Mouse (Mus musculus) central nervous system, embryonic 11.5 days (tissue): ENCODE data around the gene Gm43720. TPM values are rescaled to one million over a fixed set of nuclear protein-coding genes. Genes with fewer than 3 reads are reported as not detected.

ENCODE experiments used
- polyA plus RNA-seq: library from polyadenylated mRNA; depleted of rRNA; stranded (reverse); fragments of >200 nt; gene quantifications from 2 replicates; pipeline ENCODE4 v1.2.3, GENCODE M21; 2012; rRNA removed

The Gm43720 gene
- 0.26 and 0.72 TPM in 2 replicates for polyA plus RNA-seq

DNA sequence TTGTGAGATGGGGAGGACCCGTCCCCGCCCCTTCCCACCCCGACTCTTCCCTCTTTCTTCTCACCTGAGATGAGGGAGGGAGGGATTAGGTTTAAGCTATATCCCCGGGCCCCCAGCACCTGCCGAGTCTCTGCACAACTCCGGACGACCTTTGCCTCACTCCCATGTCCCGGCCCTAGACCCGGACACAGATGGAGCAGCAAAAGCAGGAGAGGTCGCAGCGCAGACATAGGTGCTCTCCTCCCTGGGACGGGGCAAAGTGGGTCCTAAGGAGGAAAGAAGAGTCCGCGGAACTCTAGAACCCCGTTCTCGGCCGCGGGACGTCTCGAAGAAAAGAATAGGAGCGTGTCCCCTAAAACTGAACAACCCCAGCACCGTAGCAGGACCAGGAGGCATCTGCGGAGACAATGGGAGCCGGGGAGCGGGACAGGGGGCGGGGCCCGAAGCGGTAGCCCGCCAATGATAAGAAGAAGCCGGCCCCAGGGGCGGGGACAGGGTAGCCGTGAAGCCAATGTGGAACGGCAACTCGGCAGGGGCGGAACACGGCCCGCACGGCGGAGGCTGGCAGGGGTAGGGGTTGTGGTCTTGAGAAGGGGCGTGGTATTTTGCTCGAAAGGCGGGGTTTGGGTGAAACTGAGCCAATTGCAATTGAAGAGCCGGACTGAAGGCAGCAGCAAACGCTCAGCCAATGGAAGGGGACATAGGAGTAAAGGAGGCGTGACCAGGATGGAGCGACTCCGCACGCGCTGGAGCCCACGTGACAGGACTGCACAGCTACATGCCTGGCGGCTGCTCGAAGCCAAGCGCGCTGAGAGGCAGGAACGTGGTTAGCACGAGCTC, at the start of gene Gm43720, which contains the start of the genes Gpc2 and Stag3:
Gene Gm43720, minus strand, starts transcription at position 374 of the 840 bp plus-strand sequence.
Gene Gpc2, minus strand, starts transcription at position 421 of the 840 bp plus-strand sequence.
Gene Stag3, plus strand, starts transcription at position 656 of the 840 bp plus-strand sequence.

DNA sequence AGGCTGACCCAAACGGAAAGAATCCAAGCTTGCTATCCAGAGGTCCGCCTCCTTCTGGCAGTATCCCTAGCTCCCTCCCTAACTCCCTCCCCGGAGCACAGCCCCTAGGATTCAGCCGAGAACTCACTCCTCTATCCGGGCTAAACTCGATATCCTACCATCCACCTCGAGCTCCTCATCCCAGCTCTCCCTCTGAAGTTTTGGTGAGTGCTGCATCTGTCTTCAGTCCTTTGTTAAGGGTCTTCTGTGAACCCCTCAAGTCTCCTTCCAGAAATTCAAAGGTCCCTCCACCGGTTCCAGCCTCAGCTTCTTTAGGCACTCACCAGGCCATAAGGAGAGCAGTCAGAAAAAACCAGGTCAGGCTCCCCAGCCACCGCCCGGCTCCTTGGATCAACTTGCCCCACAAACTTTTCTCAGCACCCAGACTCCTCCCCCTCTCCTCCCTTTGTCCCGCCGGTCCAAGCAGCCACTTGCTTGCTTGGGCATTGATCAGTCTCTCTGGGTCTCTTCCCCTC, 7.3 kb downstream of the Gm43720 start, which contains the start of gene Gal3st4:
Gene Gal3st4, minus strand, starts transcription at position 432 of the 515 bp plus-strand sequence.

DNA sequence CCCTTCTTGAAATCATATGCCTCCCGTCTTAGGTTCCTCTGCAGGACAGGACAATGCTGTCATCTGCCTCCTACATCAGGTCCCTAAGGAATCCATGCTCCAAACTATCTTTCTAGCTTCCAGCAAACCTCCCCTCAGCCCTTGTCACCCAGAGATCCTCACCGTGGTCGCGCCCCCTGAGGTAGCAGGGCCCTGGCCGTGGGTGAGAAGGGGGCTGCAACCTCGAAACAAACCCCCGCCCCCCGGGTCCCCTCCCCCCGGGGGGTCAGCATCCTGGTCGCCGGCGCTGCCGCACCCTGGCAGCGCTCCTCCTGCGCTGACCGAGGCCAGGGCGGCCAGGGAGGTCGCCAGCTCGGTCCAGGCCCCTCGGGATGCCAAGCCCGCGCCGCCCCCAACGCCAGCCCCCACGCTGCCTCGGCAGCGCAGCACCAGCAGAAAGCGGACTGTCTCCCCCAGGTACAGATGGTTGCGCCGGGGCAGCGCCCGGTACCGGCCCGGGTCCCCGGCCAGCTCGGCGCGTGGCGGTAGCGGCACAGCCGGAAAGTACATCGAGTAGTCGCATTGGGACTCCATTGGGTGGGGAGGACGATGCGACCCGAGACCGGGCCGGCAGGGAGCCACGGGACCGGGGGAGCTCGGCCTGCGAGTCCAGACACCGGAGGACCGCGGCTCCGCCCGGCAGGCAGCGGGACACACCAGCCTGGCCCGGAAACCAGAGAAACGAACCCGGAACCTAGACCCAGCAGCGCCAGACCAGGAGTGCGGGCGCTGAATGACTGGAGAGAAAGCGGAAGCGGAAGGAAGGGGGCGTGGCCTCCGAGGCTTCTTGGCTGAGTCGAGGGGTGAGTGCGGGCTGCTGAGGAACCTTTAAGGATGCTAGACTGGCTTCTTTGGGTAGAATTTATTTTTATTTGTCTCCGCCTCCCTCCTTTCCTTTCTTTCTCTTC, 16.2 kb downstream of the Gm43720 start, which contains the start of gene BC037034:
Gene BC037034, minus strand, starts transcription at position 774 of the 947 bp plus-strand sequence.

DNA sequence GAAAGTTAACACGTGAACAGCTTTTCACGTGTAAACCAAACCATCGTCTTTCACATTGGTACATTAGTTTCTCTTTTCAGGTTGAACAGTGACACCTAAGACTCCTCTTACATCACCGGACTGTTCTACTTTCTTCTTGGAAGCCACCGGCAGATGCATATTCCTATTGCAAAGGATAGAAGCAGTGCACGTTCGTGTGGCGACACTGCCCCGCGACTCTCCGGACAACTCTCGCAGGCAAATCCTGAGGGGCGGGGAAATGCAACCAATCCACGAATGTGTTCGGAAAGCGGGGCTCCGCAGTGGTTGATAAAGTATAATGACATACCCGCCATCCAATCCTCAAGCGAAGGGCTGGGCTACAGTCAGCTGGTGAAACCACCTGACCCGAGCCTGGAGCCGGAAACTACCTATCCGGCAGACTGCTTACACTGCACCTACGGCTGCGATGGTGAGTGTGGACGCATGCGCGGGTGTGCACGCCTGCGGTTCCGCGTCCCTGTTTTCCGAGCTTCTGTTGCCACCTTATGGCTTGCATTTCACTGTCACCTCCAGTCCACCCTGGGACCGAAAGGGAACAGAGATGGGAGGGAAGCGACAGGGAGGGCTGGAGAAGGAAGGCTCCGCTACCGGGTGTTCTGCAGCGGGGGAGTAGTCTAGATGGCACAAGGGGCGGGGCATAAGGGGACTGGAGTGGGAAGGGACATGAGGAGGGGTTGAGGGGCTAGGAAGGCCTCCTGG, 24.2 kb downstream of the Gm43720 start, which contains the start of gene Lamtor4:
Gene Lamtor4, plus strand, starts transcription at position 130 of the 741 bp plus-strand sequence.

DNA sequence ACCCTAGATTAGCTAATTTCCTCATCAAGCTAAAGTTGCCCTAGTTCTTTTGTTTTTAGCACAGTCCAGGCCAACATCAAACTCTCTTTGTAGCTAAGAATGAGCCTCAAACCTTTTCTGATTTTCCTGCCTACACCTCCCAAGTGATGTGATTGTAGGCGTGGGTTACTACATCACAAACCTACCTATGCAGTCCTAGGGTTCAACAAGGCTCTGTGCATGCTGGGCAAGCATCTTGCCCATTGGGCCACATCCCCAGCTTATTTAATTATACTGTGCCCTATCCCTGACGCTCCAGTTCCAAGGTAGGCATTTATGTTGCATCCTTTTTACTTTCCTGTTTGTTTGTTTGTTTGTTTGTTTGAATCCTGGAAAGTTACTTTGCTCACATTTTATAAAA, 54.1 kb downstream of the Gm43720 start, which contains the start of gene Nxpe5:
Gene Nxpe5, plus strand, starts transcription at position 199 of the 400 bp plus-strand sequence.

Other genes starting within 250 kb of the Gm43720 start
- gene Smok3c, start 226.8 kb downstream of the Gm43720 start, polyA plus RNA-seq = not detected in 2 replicates
- gene Zkscan1, start 194.9 kb downstream of the Gm43720 start, polyA plus RNA-seq = 16.0 and 21.4 TPM in 2 replicates
- gene Zscan21, start 163.1 kb downstream of the Gm43720 start, polyA plus RNA-seq = 60.7 and 72.1 TPM in 2 replicates
- gene Zfp113, start 124.2 kb downstream of the Gm43720 start, polyA plus RNA-seq = 15.0 and 20.4 TPM in 2 replicates
- 98.2 and 167 TPM in 2 replicates for gene Cops6, start 118.9 kb downstream of the Gm43720 start, polyA plus RNA-seq
- 50.7 and 67.8 TPM in 2 replicates for gene Ap4m1, start 108.0 kb downstream of the Gm43720 start, polyA plus RNA-seq
- 257 and 285 TPM in 2 replicates for gene Mcm7, start 107.5 kb downstream of the Gm43720 start, polyA plus RNA-seq
- gene Taf6, start 92.5 kb downstream of the Gm43720 start, polyA plus RNA-seq = 79.7 and 99.7 TPM in 2 replicates
- 53.3 and 94.0 TPM in 2 replicates for gene Cnpy4, start 92.5 kb downstream of the Gm43720 start, polyA plus RNA-seq
- 7.2 and 12.9 TPM in 2 replicates for gene Mblac1, start 85.6 kb downstream of the Gm43720 start, polyA plus RNA-seq
- gene Nxpe5, start 54.1 kb downstream of the Gm43720 start, polyA plus RNA-seq = not detected in 2 replicates
- 73.2 and 79.4 TPM in 2 replicates for gene Lamtor4, start 24.5 kb downstream of the Gm43720 start, polyA plus RNA-seq
- 72.1 and 73.9 TPM in 2 replicates for gene BC037034, start 15.9 kb downstream of the Gm43720 start, polyA plus RNA-seq
- gene Gal3st4, start 7.1 kb downstream of the Gm43720 start, polyA plus RNA-seq = 1.7 and 2.7 TPM in 2 replicates
- gene Gpc2, start within 50 bp of the Gm43720 start, polyA plus RNA-seq = 304 and 321 TPM in 2 replicates
- gene Stag3, start 282 bp upstream of the Gm43720 start, polyA plus RNA-seq = 6.9 and 11.9 TPM in 2 replicates
- 0.08 and 0.09 TPM in 2 replicates for gene Pvrig, start 62.0 kb upstream of the Gm43720 start, polyA plus RNA-seq
- 26.5 and 34.9 TPM in 2 replicates for gene Zfp157, start 161.5 kb upstream of the Gm43720 start, polyA plus RNA-seq